Mouse (Mus musculus) layer of hippocampus, postnatal 14 days (tissue): Measurements from ENCODE around the gene Gm13277. TPM values are rescaled to one million over a fixed set of nuclear protein-coding genes. Genes with fewer than 3 reads are reported as not detected.
"Not testable (repeated sequence)": the region's sequence is repeated elsewhere in the genome, so short reads cannot be mapped to it uniquely, and the experiment has no call there.

Experiments used
- DNase-seq, 2 experiments: peaks; one replicate each; pipeline ENCODE4 v3.0.0; 2021 to 2022; ENCODE audit warnings: low spot score in 2 of 2, mixed read lengths in 1 of 2
- long read RNA-seq, 2 experiments: library from polyadenylated mRNA; stranded (forward); transcript quantifications; one replicate each; pipeline ENCODE4 v2.0.0; 2021
- total RNA-seq, 2 experiments: library from RNA; stranded (reverse); gene quantifications; 2 replicates each; pipeline ENCODE4 v1.2.3; 2021

Gene Gm13277
- not detected for total RNA-seq
- long read RNA-seq, experiment 1: 0 reads
- long read RNA-seq, experiment 2: 0 reads

GRCm38 (mm10) chr4:88788402-88788801, at the start of gene Gm13277:
Gene Gm13277 (plus strand): TSS chr4:88788632.
- DNase-seq: peak; percentile 54 to 81

- no peak for DNase-seq
Measured at GRCm38 (mm10) chr4:88739036-88739435, 49.4 kb upstream of the Gm13277 start.

- DNase-seq: no peak
Measured at GRCm38 (mm10) chr4:88741426-88741825, 47.0 kb upstream of the Gm13277 start.

GRCm38 (mm10) chr4:88742771-88743371, 45.6 kb upstream of the Gm13277 start:
- DNase-seq: no peak

GRCm38 (mm10) chr4:88744207-88744606, 44.2 kb upstream of the Gm13277 start:
- DNase-seq: no peak

GRCm38 (mm10) chr4:88749926-88750325, 38.5 kb upstream of the Gm13277 start:
- no peak for DNase-seq

- peak; percentile 65 to 78 for DNase-seq
Measured at GRCm38 (mm10) chr4:88754818-88755340, 33.6 kb upstream of the Gm13277 start, which contains the start of gene Gm13271. Gene Gm13271 (plus strand): TSS chr4:88754868.

GRCm38 (mm10) chr4:88756581-88757513, 31.6 kb upstream of the Gm13277 start:
- DNase-seq: not testable (repeated sequence)

GRCm38 (mm10) chr4:88757628-88758031, 30.8 kb upstream of the Gm13277 start:
- peak; percentile 92 to 94 for DNase-seq

GRCm38 (mm10) chr4:88758751-88759150, 29.7 kb upstream of the Gm13277 start:
- DNase-seq: not testable (repeated sequence)

- DNase-seq: peak; percentile 13 to 33
Measured at GRCm38 (mm10) chr4:88759610-88760268, 28.7 kb upstream of the Gm13277 start, which contains the start of gene Gm13283. Gene Gm13283 (plus strand): TSS chr4:88760119.

- DNase-seq: peak; percentile 21 to 58
Measured at GRCm38 (mm10) chr4:88760431-88760830, 28.0 kb upstream of the Gm13277 start.

GRCm38 (mm10) chr4:88761776-88762175, 26.7 kb upstream of the Gm13277 start:
- DNase-seq: peak; percentile 68 to 83

GRCm38 (mm10) chr4:88762341-88762740, 26.1 kb upstream of the Gm13277 start:
- DNase-seq: not testable (repeated sequence)

- DNase-seq: peak in 1 of 2 experiments; percentile 21
Measured at GRCm38 (mm10) chr4:88763384-88764018, 24.9 kb upstream of the Gm13277 start.

GRCm38 (mm10) chr4:88773534-88773933, 14.9 kb upstream of the Gm13277 start, which contains the start of gene Gm13290:
Gene Gm13290 (plus strand): TSS chr4:88773834.
- DNase-seq: not testable (repeated sequence)

- DNase-seq: not testable (repeated sequence)
Measured at GRCm38 (mm10) chr4:88776622-88777021, 11.8 kb upstream of the Gm13277 start, which contains the start of gene Gm13289. Gene Gm13289 (plus strand): TSS chr4:88776922.

GRCm38 (mm10) chr4:88779550-88779949, 8.9 kb upstream of the Gm13277 start, which contains the start of gene Gm13272:
Gene Gm13272 (plus strand): TSS chr4:88779850.
- not testable (repeated sequence) for DNase-seq

GRCm38 (mm10) chr4:88780320-88780719, 8.1 kb upstream of the Gm13277 start:
- DNase-seq: not testable (repeated sequence)

- DNase-seq: not testable (repeated sequence)
Measured at GRCm38 (mm10) chr4:88781831-88782230, 6.6 kb upstream of the Gm13277 start, which contains the start of gene Ifnz. Gene Ifnz (plus strand): TSS chr4:88782131.
